Mouse (Mus musculus) liver, postnatal 0 days (tissue): ENCODE results near the gene Tab3. TPM values are rescaled to one million over a fixed set of nuclear protein-coding genes. Genes with fewer than 3 reads are reported as not detected.
A peak's percentile ranks its signal among the peaks of the same experiment; 100 is the strongest.

Experiments
- ATAC-seq: fragments of 200-750 bp; cut with Nextera tagmentation; 2 replicates; pipeline ENCODE4 v1.8.0; 2017; ENCODE audit warnings: mild to moderate bottlenecking, moderate library complexity
- DNase-seq: peaks from one replicate; pipeline ENCODE4 v3.0.0-alpha.2; 2016
- H3K27ac ChIP-seq: fragments of 300-500 bp; sonication (generic); 2 replicates; pipeline ENCODE4 v1.5.1; 2014; ENCODE audit warnings: antibody characterized with exemption, moderate library complexity, mild to moderate bottlenecking, low read depth
- H3K27me3 ChIP-seq: fragments of 300-500 bp; sonication (generic); 2 replicates; pipeline ENCODE4 v1.6.1; 2014; ENCODE audit warnings: low read length, control low read depth, mixed read lengths; ENCODE audit not compliant: insufficient read depth
- H3K36me3 ChIP-seq: fragments of 300-500 bp; sonication (generic); replicated peaks from 2 replicates; pipeline ENCODE4 v1.6.1; 2014; ENCODE audit warnings: mild to moderate bottlenecking, control low read depth, low read length, moderate library complexity, mixed read lengths; ENCODE audit not compliant: insufficient read depth
- H3K4me1 ChIP-seq: fragments of 300-500 bp; sonication (generic); 2 replicates; pipeline ENCODE4 v1.6.1; 2014; ENCODE audit warnings: antibody characterized with exemption, mild to moderate bottlenecking, control low read depth; ENCODE audit not compliant: insufficient read depth
- H3K4me2 ChIP-seq: fragments of 300-500 bp; sonication (generic); 2 replicates; pipeline ENCODE4 v1.6.1; 2014; ENCODE audit warnings: low read depth, mild to moderate bottlenecking, low read length, moderate library complexity, mixed read lengths
- H3K4me3 ChIP-seq: fragments of 300-500 bp; sonication (generic); 2 replicates; pipeline ENCODE4 v1.5.1; 2014; ENCODE audit warnings: low read depth, low read length
- H3K9ac ChIP-seq: fragments of 300-500 bp; sonication (generic); replicated peaks from 2 replicates; pipeline ENCODE4 v1.6.1; 2014; ENCODE audit warnings: mild to moderate bottlenecking, moderate library complexity
- H3K9me3 ChIP-seq: fragments of 300-500 bp; sonication (generic); 2 replicates; pipeline ENCODE4 v1.6.1; 2016; ENCODE audit warnings: mild to moderate bottlenecking, control low read depth, low read length, mixed read lengths
- CTCF ChIP-seq: sonication (generic); IDR thresholded peaks from 2 replicates; pipeline ENCODE4 v1.5.1; 2016; ENCODE audit warnings: antibody characterized with exemption, low read depth
- EP300 ChIP-seq: IDR thresholded peaks from 2 replicates; pipeline ENCODE4 v1.6.1; 2016; ENCODE audit warnings: antibody characterized with exemption, low read depth, mild to moderate bottlenecking
- WGBS: fragments of 180-500 bp; shearing (Covaris S2); extraction: QIAGEN DNeasy Blood & Tissue Kit; methylation state at CpG from one replicate; pipeline ENCODE4 v1.1.7; 2014; ENCODE audit not compliant: insufficient replicate concordance; 5-methylcytosine and 5-hydroxymethylcytosine counted together
- polyA plus RNA-seq: library from polyadenylated mRNA; unstranded; fragments of >200 nt; fragmentation: Nextera tagmentation; extraction: Ambion mirVana; gene quantifications from 2 replicates; pipeline ENCODE4 v1.2.1, GENCODE M21; 2015

Gene Tab3
- 2.6 and 3.8 TPM in 2 replicates for polyA plus RNA-seq

DNA sequence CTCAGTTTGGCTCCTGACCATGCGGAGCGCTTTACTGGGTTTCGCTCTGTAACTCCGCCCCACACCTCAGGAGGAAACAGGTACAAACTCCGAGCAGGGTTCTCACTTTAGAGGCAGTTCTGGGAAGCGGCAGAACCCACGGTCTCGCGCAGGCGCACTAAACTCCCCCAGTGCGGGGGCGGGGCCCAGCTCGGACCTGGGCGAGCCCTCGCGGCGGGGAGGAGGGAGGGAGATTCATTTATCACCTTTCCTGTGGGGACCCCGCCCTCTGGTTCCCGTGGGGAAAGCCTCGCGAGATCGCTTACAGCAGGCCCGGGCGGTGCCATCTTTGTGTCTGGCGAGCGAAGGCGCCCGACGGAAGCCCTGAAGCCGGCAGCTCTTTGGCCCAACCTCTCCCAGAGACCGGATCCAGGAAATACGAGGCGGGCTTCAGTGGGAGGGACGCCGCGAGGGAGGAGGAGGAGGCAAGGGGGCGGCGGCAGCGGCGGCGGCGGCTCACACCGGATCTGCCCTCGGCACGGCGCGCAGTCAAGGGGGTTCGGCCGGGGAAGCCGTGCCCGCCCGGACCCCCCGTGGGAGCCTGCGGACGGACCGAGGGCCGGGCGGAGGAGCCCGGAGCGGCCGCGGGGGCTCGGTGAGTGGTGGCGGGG, at the start of gene Tab3:
Gene Tab3 (plus strand): TSS at position 491 of the 650 bp plus-strand sequence.
- Histone ChIP-seq H3K9ac (peak within 1 kb of the TSS; percentile 92), H3K4me2 (peak within 1 kb of the TSS; percentile 73), H3K9me3 (no peaks in the 10 kb centered on the region), H3K27me3 (no peaks in the 10 kb centered on the region), H3K4me3 (peak within 1 kb of the TSS; percentile 86), H3K36me3 (no peaks in the 10 kb centered on the region), H3K4me1 (no peaks in the 10 kb centered on the region), H3K27ac (peak within 1 kb of the TSS; percentile 90)
- DNase-seq (peak; percentile 96), ATAC-seq (peak; percentile 96)
- peak; percentile 83 for TF ChIP-seq EP300
- no peak for TF ChIP-seq CTCF
- WGBS = 13% methylated on average over 27 of the region's 64 CpGs

DNA sequence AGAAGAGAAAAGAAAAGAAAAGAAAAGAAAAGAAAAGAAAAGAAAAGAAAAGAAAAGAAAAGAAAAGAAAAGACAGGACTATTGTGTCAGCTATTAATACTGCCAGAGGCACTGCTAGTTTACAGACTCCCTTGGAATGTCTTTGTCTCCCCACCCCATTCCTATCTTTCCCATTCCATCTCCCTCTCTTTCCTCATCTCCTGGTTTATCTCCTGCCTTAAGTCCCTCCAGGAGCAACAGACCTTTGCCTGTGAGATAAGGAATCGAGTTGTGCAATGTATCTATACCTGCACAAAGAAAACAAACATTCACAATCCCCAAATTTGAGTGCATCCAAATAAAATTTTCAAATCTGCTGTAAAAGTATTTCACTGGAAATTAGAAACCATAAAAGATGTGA, 48.3 kb upstream of the Tab3 start:
- H3K27ac ChIP-seq = no peak overlapping the region
- no peaks in the 10 kb centered on the region for H3K4me1 ChIP-seq
- 32% methylated on average over 1 of the region's 1 CpGs for whole genome bisulfite sequencing
- no peak overlapping the region for H3K4me2 ChIP-seq
- H3K27me3 ChIP-seq = no peaks in the 10 kb centered on the region
- no peak overlapping the region for H3K4me3 ChIP-seq
- H3K36me3 ChIP-seq = no peaks in the 10 kb centered on the region
- no peak overlapping the region for H3K9ac ChIP-seq
- DNase-seq (no peak), ATAC-seq (no peak)
- H3K9me3 ChIP-seq = no peaks in the 10 kb centered on the region
- no peak for TF ChIP-seq CTCF
- TF ChIP-seq EP300 = no peak

DNA sequence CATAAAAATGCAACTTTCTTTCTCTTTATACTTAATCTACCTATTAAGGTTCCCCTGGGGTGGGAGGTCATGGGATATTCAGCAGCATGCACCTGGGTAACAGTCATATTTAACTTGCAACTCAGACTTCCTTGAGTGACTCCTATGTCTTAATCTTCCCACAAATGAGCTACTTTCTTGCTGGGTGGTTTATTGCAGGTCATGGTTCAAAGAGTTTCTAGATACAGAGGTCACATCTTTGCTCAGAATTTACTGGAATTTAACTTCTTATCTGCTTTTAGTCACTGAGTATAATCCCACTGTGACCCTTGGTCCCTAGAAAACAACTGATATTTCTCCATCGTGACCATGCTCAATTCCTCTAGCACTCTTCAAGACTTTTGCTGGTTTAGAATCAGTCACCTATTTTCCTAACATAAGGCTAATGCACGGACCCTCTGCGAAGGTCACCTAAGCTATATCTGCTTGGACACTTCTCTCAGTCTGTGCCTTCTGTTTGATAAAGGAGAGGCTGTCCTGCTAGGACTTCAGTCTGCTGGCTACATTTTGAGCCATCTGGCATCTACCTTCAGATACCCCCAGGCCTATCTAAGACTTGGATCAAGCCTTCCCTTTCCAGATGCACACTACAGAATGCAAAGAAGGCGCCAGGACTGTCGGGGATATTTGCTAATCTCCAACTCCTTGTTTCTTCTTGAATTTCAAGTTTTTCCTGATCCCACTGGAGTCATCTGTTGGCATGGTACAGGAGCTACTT, 47.4 kb upstream of the Tab3 start:
- ATAC-seq = no peak
- no peak for DNase-seq
- H3K27me3 ChIP-seq = no peaks in the 10 kb centered on the region
- no peak for TF ChIP-seq EP300
- TF ChIP-seq CTCF = no peak
- H3K9me3 ChIP-seq = no peaks in the 10 kb centered on the region
- no peak overlapping the region for H3K4me3 ChIP-seq
- no peak overlapping the region for H3K27ac ChIP-seq
- no peaks in the 10 kb centered on the region for H3K4me1 ChIP-seq
- WGBS = 52% methylated on average over 5 of the region's 5 CpGs
- H3K4me2 ChIP-seq = no peak overlapping the region
- no peak overlapping the region for H3K9ac ChIP-seq
- H3K36me3 ChIP-seq = no peaks in the 10 kb centered on the region

DNA sequence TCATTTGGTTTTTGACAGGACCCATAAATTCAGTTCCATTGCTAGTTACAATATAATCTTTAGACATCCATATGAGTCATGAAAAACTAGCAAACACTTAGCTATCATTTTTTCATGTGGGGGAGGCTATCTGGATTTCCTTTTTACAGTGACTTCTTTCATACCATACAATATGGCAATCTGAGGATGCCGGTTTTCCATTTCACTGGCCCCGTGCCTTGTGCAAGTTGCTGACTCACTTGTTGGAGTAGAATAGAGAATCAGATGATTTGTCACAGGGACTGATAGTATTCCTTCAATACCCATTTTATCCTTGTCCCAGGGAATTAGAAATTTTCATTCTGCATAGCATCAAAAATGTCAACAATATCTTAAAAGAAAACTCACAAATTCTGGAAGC, 14.9 kb upstream of the Tab3 start:
- Histone ChIP-seq H3K4me3 (no peak overlapping the region), H3K4me1 (no peaks in the 10 kb centered on the region), H3K27me3 (no peaks in the 10 kb centered on the region), H3K4me2 (no peak overlapping the region), H3K9me3 (no peaks in the 10 kb centered on the region), H3K9ac (no peak overlapping the region), H3K36me3 (no peaks in the 10 kb centered on the region), H3K27ac (no peak overlapping the region)
- WGBS = 64% methylated on average over 2 of the region's 2 CpGs
- no peak for TF ChIP-seq EP300
- TF ChIP-seq CTCF = no peak
- DNase-seq (no peak), ATAC-seq (no peak)

DNA sequence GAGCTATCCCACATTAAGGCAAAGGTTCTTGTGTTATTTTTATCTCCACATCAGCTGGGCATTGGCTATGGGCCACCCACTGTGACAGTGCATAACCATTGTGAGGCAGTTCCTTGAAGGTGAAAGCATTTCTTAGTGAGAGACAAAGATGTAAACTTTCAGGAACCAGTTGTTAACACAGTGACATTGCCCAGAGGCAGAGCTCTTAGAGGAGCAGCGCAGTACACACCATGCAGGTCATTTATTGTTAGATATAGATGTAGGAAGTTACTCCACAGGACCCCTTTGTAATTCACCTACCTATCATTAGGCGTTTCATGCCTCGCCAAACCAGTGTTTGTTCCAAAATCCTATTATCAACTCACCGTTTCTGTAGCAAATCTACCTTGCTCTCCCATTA, 7.6 kb upstream of the Tab3 start:
- ATAC-seq = no peak
- 75% methylated on average over 4 of the region's 4 CpGs for WGBS
- TF ChIP-seq EP300 = no peak
- no peak overlapping the region for H3K4me3 ChIP-seq
- H3K9ac ChIP-seq = no peak overlapping the region
- no peak overlapping the region for H3K27ac ChIP-seq
- no peak for DNase-seq
- H3K4me1 ChIP-seq = no peaks in the 10 kb centered on the region
- H3K9me3 ChIP-seq = no peaks in the 10 kb centered on the region
- H3K36me3 ChIP-seq = no peaks in the 10 kb centered on the region
- no peaks in the 10 kb centered on the region for H3K27me3 ChIP-seq
- H3K4me2 ChIP-seq = no peak overlapping the region

DNA sequence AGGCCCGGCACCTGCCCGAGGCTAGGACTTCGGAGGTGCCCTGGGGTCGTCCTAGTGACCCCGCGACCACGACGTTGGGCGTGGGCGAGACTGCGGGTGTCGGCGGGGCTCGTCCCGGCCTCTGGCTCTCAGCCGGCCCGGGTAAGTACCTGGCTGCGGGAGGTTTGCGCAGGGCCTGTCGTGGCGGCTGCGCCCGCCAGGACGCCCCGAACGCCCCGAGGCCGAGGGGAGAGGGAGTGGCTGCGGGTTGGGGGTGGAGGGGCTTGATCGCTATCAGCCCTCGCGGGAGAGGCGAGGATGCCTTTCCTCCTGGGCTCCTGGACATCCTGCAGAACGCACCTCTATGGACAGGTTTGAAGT, 340 bp downstream of the Tab3 start:
- TF ChIP-seq EP300 (no peak), CTCF (no peak)
- DNase-seq = peak; percentile 49

More for the DNA sequence above, 340 bp downstream of the Tab3 start:
- H3K4me1 ChIP-seq = no peaks in the 10 kb centered on the region
- peak overlapping the region; percentile 90 for H3K27ac ChIP-seq
- H3K4me3 ChIP-seq = peak overlapping the region; percentile 86
- H3K4me2 ChIP-seq = peak overlapping the region; percentile 65
- H3K9me3 ChIP-seq = no peaks in the 10 kb centered on the region
- H3K36me3 ChIP-seq = no peaks in the 10 kb centered on the region
- H3K27me3 ChIP-seq = no peaks in the 10 kb centered on the region
- H3K9ac ChIP-seq = peak overlapping the region; percentile 92
- ATAC-seq = peak; percentile 52
- WGBS = 9% methylated on average over 15 of the region's 34 CpGs
